Mouse (Mus musculus) spleen, postnatal 4 days (tissue): ENCODE data around the gene Sdc1.

Experiments used
- DNase-seq, 2 experiments: peaks; one replicate each; pipeline ENCODE4 v3.0.0; 2022; ENCODE audit warnings: low spot score in 2 of 2

The Sdc1 gene

GRCm38 (mm10) chr12:8782565-8782964 is 11.4 kb downstream of the Sdc1 start:
- DNase-seq: no peak

DNA sequence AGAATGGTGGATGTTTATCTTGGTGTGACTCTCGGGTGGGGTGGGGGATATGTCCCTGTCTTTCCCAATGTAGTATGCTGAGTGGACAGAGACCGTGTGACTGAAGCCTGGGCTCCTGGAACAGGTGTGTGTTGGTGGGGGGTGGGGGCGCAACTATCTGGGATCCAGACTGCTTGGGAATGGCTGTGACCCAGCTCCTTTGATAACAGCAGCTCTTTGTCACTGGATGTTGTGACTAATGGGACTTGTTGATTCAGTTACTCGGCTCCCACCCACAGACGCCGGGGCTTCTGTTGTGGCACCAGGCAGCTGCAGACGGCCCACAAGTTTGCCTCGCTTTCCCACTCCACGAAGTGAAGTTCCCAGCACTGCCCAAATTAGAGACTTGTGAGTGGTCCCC is 13.1 kb downstream of the Sdc1 start:
- DNase-seq: no peak

DNA sequence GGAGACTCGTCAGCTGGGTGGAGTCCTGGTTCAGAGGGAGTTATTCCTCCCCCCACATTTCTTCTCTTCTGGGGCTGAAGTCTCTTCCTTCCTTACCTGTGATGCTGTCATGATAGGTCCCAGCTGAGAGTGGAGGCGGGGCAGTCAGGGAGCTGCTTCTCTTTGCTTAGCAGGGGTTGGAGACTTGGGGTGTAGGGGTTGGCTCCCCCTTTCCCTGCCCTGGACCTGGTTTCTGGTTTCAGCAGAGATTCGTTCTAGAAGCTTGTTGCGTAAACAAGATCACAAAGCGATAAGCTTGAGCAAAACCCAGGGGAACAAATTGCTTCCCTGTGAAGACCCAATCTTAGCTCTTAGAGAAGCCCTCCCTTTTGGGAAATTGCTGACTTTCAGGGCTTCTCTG is 15.4 kb downstream of the Sdc1 start:
- DNase-seq: no peak

DNA sequence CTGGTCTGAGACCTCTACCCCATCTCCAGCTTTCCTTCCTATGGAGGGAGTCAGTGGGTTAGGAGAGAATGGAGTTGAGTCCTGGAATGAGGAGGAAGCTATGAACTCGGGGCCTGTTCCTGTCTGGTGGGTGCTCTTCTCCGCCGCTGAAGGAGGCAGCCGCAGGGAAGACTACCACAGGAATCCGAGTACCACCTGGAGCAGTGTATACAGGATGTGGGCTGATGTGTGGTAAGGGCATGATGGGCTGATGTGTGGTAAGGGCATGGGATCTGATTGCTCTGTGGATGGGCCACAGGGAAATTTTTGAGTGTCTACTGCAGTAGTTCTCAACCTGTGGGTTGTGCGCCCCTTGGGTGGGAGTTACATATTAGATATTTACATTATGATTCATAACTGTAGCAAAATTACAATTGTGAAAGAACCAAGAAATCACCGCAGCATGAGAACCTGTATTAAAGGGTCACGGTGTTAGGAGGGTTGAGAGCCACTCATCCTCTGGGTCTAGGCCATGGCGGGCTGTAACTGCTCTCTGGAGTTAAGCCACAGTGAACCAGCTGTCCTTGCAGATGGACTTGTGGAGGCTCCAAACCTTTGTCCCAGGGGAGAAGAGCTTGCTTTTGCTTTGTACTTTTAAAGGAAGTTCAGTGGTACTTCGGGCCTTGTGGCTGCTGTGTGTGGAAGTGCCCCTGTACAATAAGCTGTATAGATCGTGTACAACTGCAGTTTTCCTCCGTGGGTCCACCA is 16.0 kb downstream of the Sdc1 start:
- no peak for DNase-seq

DNA sequence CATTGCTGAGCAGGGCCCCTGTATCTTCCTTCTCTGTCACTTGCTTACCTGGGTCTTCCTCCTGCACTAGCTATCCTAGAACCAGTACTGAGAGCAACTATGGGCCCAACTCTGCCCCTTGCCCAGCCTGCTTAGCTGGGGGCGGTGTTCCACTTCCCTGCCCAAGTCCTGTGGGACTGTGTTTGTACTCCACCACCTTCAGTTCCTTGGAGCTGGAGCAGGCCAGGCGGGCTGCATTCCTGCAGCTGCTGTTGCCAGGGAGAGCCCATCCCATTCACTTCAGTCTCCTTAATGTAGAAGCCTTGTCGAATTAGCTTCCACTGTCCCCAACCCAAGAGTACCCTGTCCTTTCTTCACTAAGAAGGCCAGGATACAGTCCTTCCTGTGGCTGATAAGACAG is 17.3 kb downstream of the Sdc1 start:
- DNase-seq: no peak

DNA sequence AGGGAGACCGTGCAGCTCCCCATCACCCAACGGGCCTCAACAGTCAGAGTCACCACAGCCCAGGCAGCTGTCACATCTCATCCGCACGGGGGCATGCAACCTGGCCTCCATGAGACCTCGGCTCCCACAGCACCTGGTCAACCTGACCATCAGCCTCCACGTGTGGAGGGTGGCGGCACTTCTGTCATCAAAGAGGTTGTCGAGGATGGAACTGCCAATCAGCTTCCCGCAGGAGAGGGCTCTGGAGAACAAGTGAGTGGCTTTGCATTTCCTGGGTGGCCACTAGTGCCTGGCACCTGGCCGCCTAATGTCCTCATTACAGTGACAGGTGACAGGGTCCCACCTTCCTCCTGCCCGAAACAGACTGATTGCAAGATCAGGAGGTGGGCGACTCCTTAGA is 19.5 kb downstream of the Sdc1 start:
- DNase-seq: no peak

GRCm38 (mm10) chr12:8793410-8794051 is 22.4 kb downstream of the Sdc1 start:
- DNase-seq: no peak

GRCm38 (mm10) chr12:8797936-8798335 is 26.8 kb downstream of the Sdc1 start:
- no peak for DNase-seq

DNA sequence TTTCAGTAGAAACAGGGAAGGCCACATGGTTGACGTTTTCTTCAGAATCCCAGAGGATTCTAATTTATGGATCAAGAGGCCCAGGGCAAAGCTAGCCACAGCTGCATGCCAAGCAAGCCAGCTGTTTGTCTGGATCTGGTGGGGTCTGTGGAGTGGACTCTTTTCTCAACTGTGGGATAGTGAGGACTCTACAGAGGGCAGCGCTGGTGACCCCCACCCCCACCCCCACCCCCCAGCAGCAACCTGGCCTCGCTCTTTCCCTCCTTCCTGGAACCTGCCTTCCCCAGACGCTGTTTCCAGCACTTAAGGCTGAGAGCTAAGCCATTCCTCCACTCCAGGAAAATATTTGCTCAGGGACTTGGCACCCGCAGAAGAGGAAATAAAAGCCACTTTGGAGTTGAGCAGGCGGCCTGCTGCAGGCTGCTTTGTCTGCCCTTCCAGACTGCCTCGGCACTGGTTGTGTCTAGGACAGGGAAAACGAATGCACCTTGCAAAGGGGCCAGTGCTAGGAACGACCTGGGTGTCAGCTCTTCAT is 27.4 kb downstream of the Sdc1 start:
- no peak for DNase-seq

DNA sequence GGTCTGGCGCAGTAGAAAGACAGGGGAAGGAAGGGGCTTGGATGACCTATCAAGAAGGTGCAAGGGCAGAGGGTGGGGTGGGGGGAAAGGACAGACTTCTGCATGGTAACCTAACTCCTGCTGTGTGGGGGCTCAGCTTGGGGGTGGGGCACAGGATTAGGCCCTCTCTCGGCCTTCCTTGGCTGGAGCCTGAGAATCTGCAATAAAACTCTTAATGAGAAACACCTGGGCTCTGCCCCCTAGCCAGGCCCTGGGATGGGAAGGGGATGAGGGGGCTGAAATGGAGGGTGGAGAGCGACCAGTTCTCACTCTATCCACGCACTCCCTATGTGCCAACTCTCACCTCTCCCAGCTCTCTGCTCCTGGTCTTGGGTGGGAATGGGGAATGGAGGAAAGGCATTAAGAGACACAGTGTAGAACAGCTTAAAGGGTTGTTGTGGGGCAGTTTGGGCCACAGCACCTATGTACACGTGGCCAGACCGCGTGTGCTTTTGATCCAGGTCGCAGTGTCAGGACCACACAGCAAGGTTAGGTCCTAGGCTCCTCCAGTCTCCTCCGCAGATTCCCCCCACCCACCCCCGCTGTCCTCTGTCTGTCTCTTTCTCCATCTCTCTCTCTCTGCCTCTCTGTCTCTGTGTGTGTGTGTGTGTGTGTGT is 32.4 kb downstream of the Sdc1 start:
- no peak for DNase-seq

- DNase-seq: no peak
These were observed 32.9 kb downstream of the Sdc1 start for GRCm38 (mm10) chr12:8804077-8804456.

DNA sequence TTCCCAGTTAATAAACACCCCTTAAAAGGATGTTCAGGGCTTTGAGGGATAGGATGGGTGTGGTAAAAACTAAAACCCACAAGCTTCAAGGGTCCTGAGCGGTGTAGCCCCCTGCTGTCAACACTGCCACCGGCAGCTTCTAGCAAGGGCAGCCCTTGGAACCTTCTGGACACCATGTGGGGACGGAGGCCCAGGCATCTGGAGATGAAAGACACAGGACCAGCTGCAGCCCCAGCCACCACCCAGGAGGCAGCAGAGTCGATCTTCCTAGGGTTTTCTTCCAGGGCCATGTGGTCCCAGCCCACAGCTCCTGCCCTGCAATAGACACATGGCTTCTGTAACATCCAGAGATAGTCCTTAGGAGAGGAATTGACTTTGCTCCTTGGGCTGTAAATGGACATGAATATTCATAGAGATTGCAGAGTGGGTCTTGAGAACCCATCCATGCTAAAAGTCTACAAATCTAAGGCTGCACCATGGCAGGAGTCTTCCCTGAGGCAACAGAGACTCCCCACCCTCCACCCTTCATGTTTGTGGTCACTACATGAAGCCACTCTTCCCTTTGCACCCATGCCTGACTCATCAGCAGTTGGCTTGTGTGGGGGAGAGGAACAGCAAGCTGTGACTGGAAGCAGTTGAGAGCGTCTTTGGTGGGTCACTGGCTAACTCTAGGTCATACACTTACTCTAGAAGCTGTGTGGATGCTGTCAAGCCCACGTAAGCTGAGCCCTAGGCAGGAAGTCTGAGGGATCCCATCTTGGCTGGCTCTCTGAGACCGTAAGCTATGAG is 34.0 kb downstream of the Sdc1 start:
- no peak for DNase-seq

GRCm38 (mm10) chr12:8809086-8809485 is 38.0 kb downstream of the Sdc1 start:
- DNase-seq: no peak

DNA sequence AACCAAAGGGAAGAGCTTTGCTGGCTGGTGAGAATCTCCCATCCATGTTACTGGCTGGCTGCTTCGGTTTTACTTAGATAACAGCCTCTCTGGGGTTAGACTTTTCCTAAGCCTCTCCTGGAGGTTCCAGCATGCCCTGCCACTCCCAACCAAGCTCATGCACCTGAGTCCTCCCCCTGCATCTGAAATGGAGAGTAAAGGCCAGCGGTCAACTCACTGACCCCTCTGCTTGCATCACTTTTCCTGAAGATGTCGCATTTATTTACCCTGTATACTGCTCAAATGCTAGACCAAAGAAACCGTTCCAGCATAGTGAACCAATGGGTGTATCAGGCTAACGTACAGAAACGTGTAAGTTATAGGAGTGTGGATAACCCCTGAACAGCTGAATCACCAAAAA is 38.5 kb downstream of the Sdc1 start:
- DNase-seq: no peak

DNA sequence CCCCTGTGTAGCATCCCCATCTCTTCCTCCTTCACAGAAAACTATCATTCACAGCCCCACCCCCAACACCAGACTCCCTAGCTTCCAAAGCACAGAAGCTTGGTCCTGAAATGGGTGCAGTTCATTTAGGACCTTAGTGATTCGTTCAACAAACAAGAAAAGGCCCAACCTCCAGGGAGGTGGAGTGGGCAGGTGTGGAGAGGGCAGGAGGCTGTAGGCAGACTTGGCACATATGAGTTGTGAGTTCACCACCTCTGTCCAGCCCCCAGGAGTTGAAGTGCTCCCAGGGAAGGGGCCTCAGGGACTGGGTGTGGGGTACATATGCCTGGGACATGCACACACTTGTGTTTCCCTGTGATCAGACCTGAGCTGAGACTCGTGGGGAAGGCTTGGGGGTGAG is 39.8 kb downstream of the Sdc1 start:
- DNase-seq: no peak

GRCm38 (mm10) chr12:8811441-8811871 is 40.3 kb downstream of the Sdc1 start:
- no peak for DNase-seq

- DNase-seq: no peak
These were observed 40.9 kb downstream of the Sdc1 start for GRCm38 (mm10) chr12:8811894-8812560.

GRCm38 (mm10) chr12:8817467-8818232 is 46.5 kb downstream of the Sdc1 start:
- DNase-seq: no peak

DNA sequence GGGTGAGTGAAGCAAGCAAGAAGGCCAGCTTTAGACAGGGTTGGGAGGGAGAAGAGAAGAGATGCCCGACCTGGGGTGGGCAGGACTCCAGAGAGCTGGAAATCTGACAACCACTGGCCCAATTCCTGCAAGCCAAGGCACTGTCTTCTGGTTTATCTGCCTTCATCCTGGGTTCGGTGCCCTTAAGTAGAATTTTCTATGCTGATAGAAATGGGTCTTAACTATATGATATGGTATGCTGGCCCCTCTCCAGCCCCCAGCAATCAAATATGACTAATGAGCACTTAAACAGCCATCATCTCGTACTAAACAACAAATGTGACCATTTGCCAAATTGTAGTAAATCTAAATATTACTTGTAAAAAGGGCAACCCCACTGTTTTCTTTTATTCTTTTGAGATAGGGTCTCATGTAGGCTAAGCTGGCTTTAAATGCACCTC is 47.1 kb downstream of the Sdc1 start:
- DNase-seq: no peak

DNA sequence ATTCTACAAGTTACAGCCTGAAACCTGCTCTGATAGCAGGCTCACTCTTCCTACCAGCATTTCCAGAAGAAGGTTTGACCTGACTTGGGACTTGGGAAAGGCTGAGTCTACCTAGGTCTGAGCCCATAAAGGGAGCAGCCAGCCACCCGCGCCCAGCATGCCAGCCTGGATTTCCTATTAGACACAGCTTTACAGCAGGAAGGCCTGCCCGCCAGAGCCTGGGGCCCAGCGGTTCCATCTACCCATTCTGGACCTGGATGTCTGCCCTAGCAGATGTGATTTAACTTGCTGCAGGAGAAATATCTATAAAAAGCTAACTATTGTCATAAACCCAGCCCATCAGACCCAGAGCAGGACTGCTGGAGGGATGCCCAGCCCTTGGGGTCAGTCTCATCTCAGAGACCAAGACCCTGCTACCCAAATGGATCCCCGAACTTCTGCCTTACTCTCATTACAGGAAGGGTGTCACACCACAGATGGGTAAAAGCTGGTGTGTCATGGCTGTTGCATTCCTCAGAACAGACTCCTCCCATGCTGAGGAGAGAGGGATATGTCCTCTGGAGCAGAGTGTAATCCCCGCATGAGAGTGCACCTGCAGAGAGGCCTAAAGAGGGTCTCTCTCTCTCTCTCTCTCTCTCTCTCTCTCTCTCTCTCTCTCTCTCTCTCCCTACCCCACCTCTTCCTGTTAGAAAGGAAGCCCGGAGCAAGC is 54.0 kb downstream of the Sdc1 start:
- no peak for DNase-seq
